Mouse (Mus musculus): ENCODE data around the gene Itgav.

GRCm38 (mm10) chr2:83766058-83766457, 41.9 kb downstream of the Itgav start:
- TF ChIP-seq CTCF (IDR thresholded peaks at IDR 0.05; ENCODE audit: low read depth) (no peak), EP300 (optimal IDR thresholded peaks at IDR 0.05) (no peak)
